ENCODE assay signal across 13 mouse cellular contexts in genomic region chr4:35130411-35130948, GRCm38 (mm10). TPM values are rescaled to one million over a fixed set of nuclear protein-coding genes. Genes with fewer than 3 reads are reported as not detected.
A peak's percentile ranks its signal among the peaks of the same experiment; 100 is the strongest.
DNase-seq lines count a peak whose midpoint lies in the region; ATAC-seq and TF ChIP-seq lines count a peak whose summit lies in the region.
"Had no signal": no experiment of that assay in that cellular context is flagged by ENCODE, and none has a peak within 500 bp of the region (broad histone marks: within the 10 kb centered on the region; RNA-seq: fewer than 3 reads in every experiment).

No protein-coding gene starts in this region.

- H3K4me1 ChIP-seq in kidney, postnatal 0 days (replicated peaks; ENCODE audit: insufficient read depth, low read length): peaks cover 11% of the 10 kb centered on the region
- H3K4me1 ChIP-seq in kidney, adult 2 months (ENCODE audit: control insufficient read depth, insufficient read depth, low read length): peaks cover 14% of the 10 kb centered on the region
- H3K4me1 ChIP-seq in lung, embryonic 15.5 days: peaks cover 25% of the 10 kb centered on the region
- peaks cover 27% of the 10 kb centered on the region for H3K4me1 ChIP-seq in stomach, embryonic 14.5 days (ENCODE audit: control insufficient read depth, insufficient read depth, low read length)
- peaks cover 14% of the 10 kb centered on the region for H3K4me1 ChIP-seq in midbrain, embryonic 13.5 days (replicated peaks)
- H3K4me1 ChIP-seq: embryonic facial prominence, embryonic 13.5 days had no signal

- DNase-seq in kidney, postnatal 0 days (ENCODE audit: low spot score): peak; percentile 44
- no peak for DNase-seq in kidney, adult 2 months
- DNase-seq in ovary, adult 18-20 months (ENCODE audit: low spot score): no peak
- no peak for DNase-seq in urinary bladder, adult 18-20 months (ENCODE audit: low spot score in 2 of 2)
- DNase-seq: kidney, adult 11 months; thymus, adult 2 months had no signal

- no peak for TF ChIP-seq CTCF in kidney, postnatal 0 days (IDR thresholded peaks at IDR 0.05; ENCODE audit: low read depth)
- TF ChIP-seq CTCF in kidney, adult 2 months (conservative IDR thresholded peaks at IDR 0.05; ENCODE audit: insufficient read depth, insufficient read length, low read depth, low read length): no peak

- H3K9ac ChIP-seq in kidney, postnatal 0 days (ENCODE audit: low read depth, low read length): no peak overlapping the region
- no peak overlapping the region for H3K9ac ChIP-seq in lung, embryonic 15.5 days
- no peak overlapping the region for H3K9ac ChIP-seq in stomach, embryonic 14.5 days (replicated peaks; ENCODE audit: low read depth, low read length)
- no peak overlapping the region for H3K9ac ChIP-seq in midbrain, embryonic 13.5 days (replicated peaks)
- H3K9ac ChIP-seq: embryonic facial prominence, embryonic 13.5 days; midbrain, embryonic 12.5 days had no signal

- TF ChIP-seq POLR2A in kidney, adult 2 months (IDR thresholded peaks at IDR 0.05; ENCODE audit: low read depth, low read length): no peak

- H3K27me3 ChIP-seq in kidney, postnatal 0 days (ENCODE audit: insufficient read depth, low read length): no peaks in the 10 kb centered on the region
- no peaks in the 10 kb centered on the region for H3K27me3 ChIP-seq in kidney, adult 2 months (replicated peaks; ENCODE audit: control insufficient read depth, insufficient read depth, low read length)
- no peaks in the 10 kb centered on the region for H3K27me3 ChIP-seq in lung, embryonic 15.5 days
- no peaks in the 10 kb centered on the region for H3K27me3 ChIP-seq in stomach, embryonic 14.5 days (ENCODE audit: control insufficient read depth, insufficient read depth, low read length)
- no peaks in the 10 kb centered on the region for H3K27me3 ChIP-seq in midbrain, embryonic 13.5 days
- H3K27me3 ChIP-seq: embryonic facial prominence, embryonic 13.5 days; midbrain, embryonic 12.5 days had no signal

- H3K9me3 ChIP-seq in kidney, postnatal 0 days (replicated peaks; ENCODE audit: low read length): no peaks in the 10 kb centered on the region
- no peaks in the 10 kb centered on the region for H3K9me3 ChIP-seq in lung, embryonic 15.5 days
- no peaks in the 10 kb centered on the region for H3K9me3 ChIP-seq in stomach, embryonic 14.5 days (ENCODE audit: control insufficient read depth, low read depth, low read length)
- no peaks in the 10 kb centered on the region for H3K9me3 ChIP-seq in midbrain, embryonic 13.5 days
- H3K9me3 ChIP-seq: embryonic facial prominence, embryonic 13.5 days; limb, embryonic 10.5 days; midbrain, embryonic 12.5 days had no signal

- no peak overlapping the region; the same call in 1 of the 2 replicates for H3K27ac ChIP-seq in kidney, postnatal 0 days
- no peak overlapping the region; the same call in 1 of the 2 replicates for H3K27ac ChIP-seq in kidney, adult 2 months (ENCODE audit: insufficient read depth, low read depth, low read length)
- peak overlapping the region; percentile 41 for H3K27ac ChIP-seq in lung, embryonic 15.5 days
- H3K27ac ChIP-seq in stomach, embryonic 14.5 days (ENCODE audit: low read length): peak overlapping the region; percentile 44; the same call in 1 of the 2 replicates
- H3K27ac ChIP-seq in midbrain, embryonic 13.5 days: no peak overlapping the region
- H3K27ac ChIP-seq: embryonic facial prominence, embryonic 13.5 days; limb, embryonic 10.5 days; midbrain, embryonic 12.5 days had no signal

- 53% methylated on average over 6 of the region's 6 CpGs for WGBS in kidney, postnatal 0 days
- 44% methylated on average over 6 of the region's 6 CpGs for WGBS in kidney, adult 2 months
- 6% methylated on average over 6 of the region's 6 CpGs for WGBS in lung, embryonic 15.5 days
- WGBS in stomach, embryonic 14.5 days: 36% methylated on average over 6 of the region's 6 CpGs
- WGBS in midbrain, embryonic 13.5 days: 86% methylated on average over 6 of the region's 6 CpGs

- H3K4me2 ChIP-seq in kidney, postnatal 0 days (ENCODE audit: low read length): no peak overlapping the region
- H3K4me2 ChIP-seq in lung, embryonic 15.5 days: no peak overlapping the region; the same call in 1 of the 2 replicates
- H3K4me2 ChIP-seq in stomach, embryonic 14.5 days (replicated peaks; ENCODE audit: low read depth, low read length): no peak overlapping the region
- no peak overlapping the region for H3K4me2 ChIP-seq in midbrain, embryonic 13.5 days (replicated peaks)
- H3K4me2 ChIP-seq: embryonic facial prominence, embryonic 13.5 days; midbrain, embryonic 12.5 days had no signal

- H3K4me3 ChIP-seq in kidney, postnatal 0 days (replicated peaks; ENCODE audit: low read depth, low read length): no peak overlapping the region
- no peak overlapping the region for H3K4me3 ChIP-seq in kidney, adult 2 months (ENCODE audit: insufficient read depth, low read depth, low read length)
- no peak overlapping the region for H3K4me3 ChIP-seq in lung, embryonic 15.5 days
- no peak overlapping the region for H3K4me3 ChIP-seq in stomach, embryonic 14.5 days (ENCODE audit: low read depth, low read length)
- no peak overlapping the region for H3K4me3 ChIP-seq in midbrain, embryonic 13.5 days (replicated peaks)
- H3K4me3 ChIP-seq: embryonic facial prominence, embryonic 13.5 days; limb, embryonic 10.5 days; midbrain, embryonic 12.5 days had no signal

- ATAC-seq in kidney, postnatal 0 days (replicated peaks; ENCODE audit: low FRiP score, low read depth): no peak
- peak; percentile 67 for ATAC-seq in activated CD4-positive, CD25-positive, alpha-beta regulatory T cell, adult 4 months
- ATAC-seq in lung, embryonic 15.5 days (ENCODE audit: borderline replicate concordance, extremely low read depth, low FRiP score, low TSS enrichment): peak; percentile 72; the same call in 1 of the 2 replicates
- peak; percentile 34; the same call in 1 of the 2 replicates for ATAC-seq in stomach, embryonic 14.5 days (ENCODE audit: insufficient number of reproducible peaks, insufficient read depth, low FRiP score, low read depth)
- no peak for ATAC-seq in midbrain, embryonic 13.5 days

- no peaks in the 10 kb centered on the region for H3K36me3 ChIP-seq in kidney, postnatal 0 days (ENCODE audit: insufficient read depth, low read length)
- no peaks in the 10 kb centered on the region for H3K36me3 ChIP-seq in kidney, adult 2 months (ENCODE audit: control insufficient read depth, insufficient read depth, low read length)
- H3K36me3 ChIP-seq in lung, embryonic 15.5 days: no peaks in the 10 kb centered on the region
- no peaks in the 10 kb centered on the region for H3K36me3 ChIP-seq in stomach, embryonic 14.5 days (ENCODE audit: control insufficient read depth, insufficient read depth, low read length)
- H3K36me3 ChIP-seq in midbrain, embryonic 13.5 days: no peaks in the 10 kb centered on the region
- H3K36me3 ChIP-seq: embryonic facial prominence, embryonic 13.5 days; limb, embryonic 10.5 days; midbrain, embryonic 12.5 days had no signal

RNA-seq across cellular contexts. Expression of gene Ifnk, which starts 21.4 kb away (rescaled TPM):
- not detected in 2 replicates for polyA plus RNA-seq in kidney, postnatal 0 days (2015; fragmentation: Nextera tagmentation; extraction: Ambion mirVana)
- polyA plus RNA-seq in kidney, adult 2 months (2012; rRNA removed): not detected in 2 replicates
- not detected for polyA plus RNA-seq in activated CD4-positive, CD25-positive, alpha-beta regulatory T cell, adult 4 months (2017; shearing (Covaris generic))
- polyA plus RNA-seq in lung, embryonic 15.5 days (2015; fragmentation: Nextera tagmentation; extraction: Ambion mirVana): 0.25 and 0.34 TPM in 2 replicates
- 0.55 and 0.65 TPM in 2 replicates for polyA plus RNA-seq in stomach, embryonic 14.5 days (2014; fragmentation: Nextera tagmentation; extraction: Ambion mirVana)
- polyA plus RNA-seq in midbrain, embryonic 13.5 days (2015; fragmentation: Nextera tagmentation; extraction: Ambion mirVana): 0.26 TPM in 1 of 2 replicates, not detected in the other
- polyA plus RNA-seq: thymus, adult 2 months had no signal

RNA-seq across cellular contexts. Expression of gene Mob3b, which starts 26.8 kb away (rescaled TPM):
- polyA plus RNA-seq in kidney, postnatal 0 days (2015; fragmentation: Nextera tagmentation; extraction: Ambion mirVana): 13.1 and 13.7 TPM in 2 replicates
- 11.8 and 13.4 TPM in 2 replicates for polyA plus RNA-seq in kidney, adult 2 months (2012; rRNA removed)
- polyA plus RNA-seq in activated CD4-positive, CD25-positive, alpha-beta regulatory T cell, adult 4 months (2017; shearing (Covaris generic)): 1 to 10 TPM; 2.9 to 5.0 TPM
- polyA plus RNA-seq in lung, embryonic 15.5 days (2015; fragmentation: Nextera tagmentation; extraction: Ambion mirVana): 15.2 and 16.1 TPM in 2 replicates
- polyA plus RNA-seq in stomach, embryonic 14.5 days (2014; fragmentation: Nextera tagmentation; extraction: Ambion mirVana): 22.5 and 23.6 TPM in 2 replicates
- 10.2 and 14.9 TPM in 2 replicates for polyA plus RNA-seq in midbrain, embryonic 13.5 days (2015; fragmentation: Nextera tagmentation; extraction: Ambion mirVana)

Comparison
In these comparisons a context has a peak if more than half of its experiments do, and no peak if none do; other contexts are left out.
1. ATAC-seq: peak in activated CD4-positive, CD25-positive, alpha-beta regulatory T cell, adult 4 months (single experiment), lung, embryonic 15.5 days (single experiment) and stomach, embryonic 14.5 days (single experiment); none in kidney, postnatal 0 days (single experiment) and midbrain, embryonic 13.5 days (single experiment).
2. H3K27ac ChIP-seq: peak in lung, embryonic 15.5 days (single experiment) and stomach, embryonic 14.5 days (single experiment); none in kidney, postnatal 0 days (single experiment), kidney, adult 2 months (single experiment) and midbrain, embryonic 13.5 days (single experiment).